Mouse (Mus musculus) left cerebral cortex, postnatal 14 days (tissue): Measurements from ENCODE around the gene Mbd3l1. TPM values are rescaled to one million over a fixed set of nuclear protein-coding genes. Genes with fewer than 3 reads are reported as not detected.

Source experiments
- DNase-seq, 2 experiments: peaks; one replicate each; pipeline ENCODE4 v3.0.0; 2021 to 2022; ENCODE audit warnings: low spot score in 2 of 2, mixed read lengths in 1 of 2
- intact Hi-C: fragments of 180-260 bp; cut with DNase I; formaldehyde crosslinking; loops from one replicate; pipeline ENCODE4 v1.15.1; 2025
- long read RNA-seq, 2 experiments: library from polyadenylated mRNA; stranded (forward); transcript quantifications; one replicate each; pipeline ENCODE4 v2.0.0; 2021
- microRNA-seq, 2 experiments: library from miRNA; unstranded; fragments of <30 nt; microRNA quantifications; one replicate each; pipeline ENCODE4 v1.2.0; 2022
- total RNA-seq, 2 experiments: library from RNA; stranded (reverse); gene quantifications; 2 replicates each; pipeline ENCODE4 v1.2.3; 2021

Mbd3l1 gene
- total RNA-seq: not detected
- long read RNA-seq, experiment 1: 0 reads
- long read RNA-seq, experiment 2: 0 reads

DNA sequence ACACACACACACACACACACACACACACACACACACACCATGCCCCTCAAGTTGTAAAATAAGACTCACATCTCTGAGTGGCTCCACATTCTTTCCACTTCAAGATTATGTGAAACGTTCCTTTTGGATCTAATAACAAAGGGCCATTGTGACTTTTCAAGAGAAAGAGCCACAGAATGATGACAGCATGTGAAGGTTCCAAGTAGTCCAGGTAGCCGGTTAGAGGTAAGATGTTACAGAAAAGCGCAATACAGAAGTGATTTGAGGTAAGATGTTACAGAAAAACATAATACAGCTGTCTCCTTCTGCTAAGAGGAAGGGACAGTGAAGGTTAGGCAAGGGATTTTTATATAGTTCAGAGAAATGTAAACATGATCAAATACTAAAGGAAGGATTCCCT, at the start of gene Mbd3l1, which contains the start of gene Zfp558:
Gene Mbd3l1, plus strand, starts transcription at position 192 of the 400 bp plus-strand sequence.
Gene Zfp558, minus strand, starts transcription at position 101 of the 400 bp plus-strand sequence.
- intact Hi-C loops: no loop called here
- DNase-seq: no peak

DNA sequence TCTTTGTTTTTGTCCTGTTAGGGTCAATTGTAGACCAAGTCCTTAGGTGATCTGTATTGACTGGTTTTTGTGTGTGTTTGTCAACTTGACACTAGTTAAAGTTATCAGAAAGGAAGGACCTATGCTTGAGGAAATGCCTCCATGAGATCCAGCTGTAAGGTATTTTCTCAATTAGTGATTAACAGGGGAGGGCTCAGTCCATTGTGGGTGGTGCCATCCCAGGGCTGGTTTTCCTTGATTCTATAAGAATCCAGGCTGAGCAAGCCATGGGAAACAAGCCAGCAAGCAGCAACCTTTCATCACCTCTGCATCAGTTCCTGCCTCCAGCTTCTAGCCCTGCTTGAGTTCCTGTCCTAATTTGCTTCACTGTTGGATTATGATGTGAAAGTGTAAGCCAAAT, 47.8 kb upstream of the Mbd3l1 start, which contains the start of gene Mbd3l2:
Gene Mbd3l2, plus strand, starts transcription at position 301 of the 400 bp plus-strand sequence.
- no peak for DNase-seq
- intact Hi-C loops: no loop called here

GRCm38 (mm10) chr9:18431687-18432086, 46.5 kb upstream of the Mbd3l1 start:
- DNase-seq: peak; percentile 4 to 22
- intact Hi-C loops: no loop called here

DNA sequence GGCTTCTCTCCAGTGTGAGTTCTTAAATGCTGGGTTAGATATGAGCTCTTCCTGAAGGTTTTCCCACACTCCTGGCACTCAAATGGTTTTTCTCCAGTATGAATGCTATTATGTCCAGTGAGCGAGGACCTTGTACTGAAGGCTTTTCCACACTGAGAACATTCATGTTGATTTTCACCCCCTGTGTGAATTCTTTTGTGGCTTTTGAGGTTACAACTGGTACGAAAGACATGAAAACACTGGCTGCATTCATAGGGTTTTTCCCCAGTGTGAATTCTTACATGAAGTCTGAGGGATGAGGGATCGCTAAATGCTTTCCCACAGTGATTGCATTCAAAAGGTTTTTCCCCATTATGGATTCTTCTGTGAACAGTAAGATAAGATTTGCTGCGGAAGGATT, 21.6 kb upstream of the Mbd3l1 start:
- no peak for DNase-seq
- intact Hi-C loops: no loop called here

- intact Hi-C loops: no loop called here
These were observed 10.8 kb upstream of the Mbd3l1 start for GRCm38 (mm10) chr9:18467350-18467749.

GRCm38 (mm10) chr9:18468005-18468404, 10.2 kb upstream of the Mbd3l1 start:
- no peak for DNase-seq
- intact Hi-C loops: no loop called here

More at GRCm38 (mm10) chr9:18467350-18467749, 10.8 kb upstream of the Mbd3l1 start:
- DNase-seq: no peak

- DNase-seq: peak; percentile 40 to 73
- intact Hi-C loops: no loop called here
These were observed 4.6 kb upstream of the Mbd3l1 start for GRCm38 (mm10) chr9:18473324-18474128.

GRCm38 (mm10) chr9:18508098-18508497, 29.9 kb downstream of the Mbd3l1 start:
- intact Hi-C loops: loop anchor here (10.0 kb wide), 1 partner anchor 237 kb away; no protein-coding TSS in a partner anchor
- DNase-seq: peak; percentile 9 to 20

Small RNA genes lying within 50 kb of the gene (microRNA-seq; reads per million reads assigned to microRNA genes)
- gene Gm22854: 0 reads per million in 2 experiments

Other genes with a start within 250 kb of the Mbd3l1 start
- gene Chordc1, start 186.2 kb upstream of the Mbd3l1 start, total RNA-seq: 10 to 100 TPM; 78.5 to 79.2 TPM
- gene Naalad2, start 75.4 kb upstream of the Mbd3l1 start, total RNA-seq: 1 to 10 TPM; 1.2 to 1.3 TPM
- not detected for gene Ubtfl1, start 73.9 kb upstream of the Mbd3l1 start, total RNA-seq
- not detected for gene Mbd3l2, start 47.7 kb upstream of the Mbd3l1 start, total RNA-seq
- gene Zfp558, start 91 bp upstream of the Mbd3l1 start, total RNA-seq: 1 to 10 TPM; 2.3 to 4.3 TPM
- gene Muc16, start 196.2 kb downstream of the Mbd3l1 start, total RNA-seq: not detected